Mouse (Mus musculus): ENCODE data around the gene Ddc. TPM values are rescaled to one million over a fixed set of nuclear protein-coding genes. Genes with fewer than 3 reads are reported as not detected.

Gene Ddc
- polyA plus RNA-seq, 1 experiment: 3.4 TPM

DNA sequence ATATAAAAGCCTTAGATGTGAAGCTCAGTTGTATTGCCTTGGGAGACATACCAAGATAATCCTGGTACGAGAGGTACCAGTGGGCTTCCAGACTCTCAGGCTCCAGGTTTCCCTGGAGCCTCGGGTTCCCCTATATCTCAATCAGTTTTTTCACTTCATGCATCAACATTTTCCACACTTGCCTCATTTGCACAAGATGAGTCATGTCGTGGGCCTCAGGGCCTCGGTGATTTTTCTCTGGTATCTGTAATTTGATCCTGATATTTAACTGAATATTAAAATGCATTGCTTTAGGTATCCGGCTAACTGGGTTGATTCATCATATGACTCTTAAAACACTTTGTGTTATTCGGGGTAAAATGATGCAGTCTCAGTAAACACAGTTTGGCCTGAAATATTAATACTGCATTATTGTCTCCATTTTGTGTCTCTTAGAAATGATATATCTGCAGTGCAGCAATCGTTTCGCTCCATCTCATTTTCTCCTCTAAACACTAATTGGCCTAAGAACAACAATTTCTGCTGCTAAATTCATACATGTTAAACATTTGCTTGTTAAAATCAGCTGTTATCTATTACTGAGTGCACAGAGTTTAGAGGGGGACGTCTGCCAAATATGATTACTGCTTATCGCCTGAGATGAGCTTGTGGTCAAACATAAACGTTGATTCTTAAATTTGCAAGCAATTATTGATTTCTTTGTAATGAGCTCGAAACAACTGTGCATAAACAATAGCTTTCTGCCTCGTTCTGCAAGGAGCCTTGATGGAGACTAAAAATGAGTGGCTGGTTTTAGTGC lies 48.2 kb downstream of the Ddc start:
- DNase-seq (ENCODE audit: low spot score): no peak

DNA sequence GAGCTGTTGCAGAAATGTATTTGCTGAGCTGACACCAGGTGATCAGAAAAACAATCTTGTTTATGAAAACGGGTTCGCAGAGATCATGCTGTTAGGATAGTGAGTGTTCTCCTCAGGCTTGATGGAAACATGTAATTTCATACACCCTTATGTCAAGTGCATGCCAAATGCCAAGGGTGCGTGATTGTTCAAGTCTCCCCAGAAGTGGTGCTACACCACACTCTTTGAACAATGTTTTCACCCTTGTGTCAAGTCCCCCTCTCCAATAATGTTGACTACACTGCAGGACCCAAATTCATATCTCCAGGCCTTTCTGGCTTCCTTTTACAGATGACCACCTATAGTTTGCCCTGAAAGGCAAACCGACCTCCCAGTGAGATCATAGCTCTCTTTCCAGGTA lies 49.5 kb downstream of the Ddc start:
- no peak for DNase-seq (ENCODE audit: low spot score)

DNA sequence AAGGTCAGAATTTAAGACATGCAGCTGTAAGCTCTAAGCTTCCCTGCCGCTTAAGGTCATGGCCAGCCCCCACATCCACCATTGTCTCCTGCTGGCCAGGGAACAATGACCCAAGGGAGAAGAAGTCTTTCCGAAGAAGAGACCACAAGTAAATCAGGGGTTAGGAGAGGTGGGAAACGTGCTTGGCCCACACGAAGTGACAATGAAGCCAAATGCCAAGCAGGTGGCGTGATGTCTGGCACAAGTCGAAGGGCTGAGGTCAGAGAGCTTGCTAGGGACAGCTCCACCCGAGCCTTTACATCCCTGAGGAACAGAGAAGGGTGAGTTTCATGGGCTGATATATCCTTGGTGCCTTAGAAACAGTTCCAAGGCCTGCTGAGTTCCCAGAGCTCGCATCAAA lies 52.9 kb downstream of the Ddc start:
- DNase-seq (ENCODE audit: low spot score): no peak

DNA sequence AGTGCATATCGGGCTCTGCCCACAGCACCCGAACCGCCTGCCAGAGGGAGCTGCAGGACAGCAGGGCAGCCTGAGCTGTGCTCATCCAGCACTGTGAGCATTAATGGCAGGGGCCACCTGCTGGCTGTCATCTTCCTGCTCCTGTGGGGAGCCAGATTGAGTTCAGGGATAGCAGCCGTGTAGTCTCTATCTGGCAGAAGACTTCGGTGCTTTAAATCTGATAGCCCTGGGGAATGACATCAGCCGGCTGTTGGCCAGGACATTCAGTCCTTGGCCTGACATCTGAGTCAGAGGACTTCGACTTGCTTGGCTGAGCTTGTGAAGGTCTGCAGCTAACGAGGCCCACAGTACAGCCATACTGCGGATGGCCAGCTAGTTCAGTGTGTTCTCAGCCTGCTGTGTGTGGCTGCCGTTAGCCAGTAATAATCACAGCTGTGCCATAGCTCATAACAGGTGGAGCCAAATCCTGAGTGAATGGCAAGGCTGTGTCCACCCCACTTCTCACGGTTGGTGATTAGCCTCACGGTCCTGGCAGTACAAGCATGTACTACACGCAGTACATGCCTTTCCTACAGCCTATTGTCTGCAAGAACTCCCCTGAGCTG lies 53.5 kb downstream of the Ddc start:
- DNase-seq (ENCODE audit: low spot score): no peak

DNA sequence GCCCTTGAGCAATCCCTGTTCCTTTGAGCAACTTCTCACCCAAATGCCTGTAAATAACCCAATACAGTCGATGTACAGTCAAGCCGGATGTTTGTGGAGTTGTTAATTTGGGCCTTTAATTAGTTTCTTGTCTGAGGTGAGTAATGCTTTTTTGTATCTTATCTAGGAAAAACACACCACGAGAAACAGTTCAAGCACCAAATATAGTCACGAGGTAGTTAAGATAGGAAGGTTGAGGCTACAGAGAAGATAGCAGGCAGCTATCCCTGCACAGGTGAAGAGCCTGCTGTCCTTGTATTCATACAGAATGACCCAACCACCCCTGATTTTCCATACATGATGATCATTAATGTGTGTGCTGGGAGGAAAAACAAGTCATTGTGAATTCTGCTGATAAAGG lies 56.4 kb downstream of the Ddc start:
- no peak for DNase-seq (ENCODE audit: low spot score)

DNA sequence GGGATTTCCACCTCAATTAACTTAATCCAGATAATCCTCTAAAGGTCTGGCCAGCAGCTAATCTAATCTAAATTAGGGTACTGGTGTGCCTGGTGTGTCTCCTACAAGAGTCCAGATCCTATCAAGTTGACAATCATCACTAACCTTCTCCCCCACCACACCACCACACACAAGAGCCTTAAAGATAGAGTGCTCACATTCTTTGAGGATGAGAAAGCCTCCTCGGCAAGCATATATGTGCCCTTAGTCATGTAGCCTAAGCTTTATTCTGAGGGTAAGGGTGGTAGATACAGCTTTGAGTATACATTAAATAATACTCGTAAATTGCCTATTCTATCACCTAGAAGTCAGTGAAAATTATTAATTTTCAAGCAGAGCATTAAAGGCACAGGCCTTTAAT lies 57.2 kb downstream of the Ddc start:
- DNase-seq (ENCODE audit: low spot score): no peak

DNA sequence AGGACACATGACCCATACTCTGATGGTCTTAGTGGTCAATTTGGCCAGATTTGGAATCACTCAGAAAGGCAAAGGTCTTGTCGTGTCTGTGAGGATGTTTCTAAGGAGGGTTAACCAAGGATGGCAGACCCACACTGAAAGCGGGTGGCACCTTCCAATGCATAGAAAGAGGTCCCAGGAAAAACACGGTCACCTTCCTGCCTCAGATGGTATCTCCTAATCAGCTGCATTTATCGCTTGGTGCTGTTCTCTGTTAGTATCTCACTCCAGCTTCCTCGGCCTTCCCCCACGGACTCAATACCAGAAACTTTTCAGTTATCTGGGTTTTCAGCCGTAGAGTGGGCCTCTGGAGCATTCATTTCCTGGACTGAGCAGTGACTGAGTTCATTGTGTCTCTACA lies 58.1 kb downstream of the Ddc start:
- no peak for DNase-seq (ENCODE audit: low spot score)

DNA sequence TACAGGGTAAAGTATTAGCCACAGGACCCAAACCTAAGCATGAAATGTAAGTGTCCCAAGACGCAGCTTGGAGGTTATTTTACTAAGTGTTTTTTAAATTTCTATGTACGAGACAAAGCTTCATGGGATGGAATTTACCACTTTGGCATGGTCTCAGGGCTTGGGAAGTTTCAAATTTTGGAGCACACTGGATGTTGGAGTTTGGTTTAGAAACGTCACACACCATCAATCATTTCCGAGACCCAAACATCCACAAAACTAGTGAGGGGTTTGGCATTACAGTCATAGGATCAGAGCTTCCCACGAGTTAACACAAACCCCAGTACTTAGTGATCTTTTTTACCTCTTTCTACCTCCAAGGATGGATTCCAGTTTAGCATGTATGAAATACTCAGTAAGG lies 60.6 kb downstream of the Ddc start:
- no peak for DNase-seq (ENCODE audit: low spot score)

DNA sequence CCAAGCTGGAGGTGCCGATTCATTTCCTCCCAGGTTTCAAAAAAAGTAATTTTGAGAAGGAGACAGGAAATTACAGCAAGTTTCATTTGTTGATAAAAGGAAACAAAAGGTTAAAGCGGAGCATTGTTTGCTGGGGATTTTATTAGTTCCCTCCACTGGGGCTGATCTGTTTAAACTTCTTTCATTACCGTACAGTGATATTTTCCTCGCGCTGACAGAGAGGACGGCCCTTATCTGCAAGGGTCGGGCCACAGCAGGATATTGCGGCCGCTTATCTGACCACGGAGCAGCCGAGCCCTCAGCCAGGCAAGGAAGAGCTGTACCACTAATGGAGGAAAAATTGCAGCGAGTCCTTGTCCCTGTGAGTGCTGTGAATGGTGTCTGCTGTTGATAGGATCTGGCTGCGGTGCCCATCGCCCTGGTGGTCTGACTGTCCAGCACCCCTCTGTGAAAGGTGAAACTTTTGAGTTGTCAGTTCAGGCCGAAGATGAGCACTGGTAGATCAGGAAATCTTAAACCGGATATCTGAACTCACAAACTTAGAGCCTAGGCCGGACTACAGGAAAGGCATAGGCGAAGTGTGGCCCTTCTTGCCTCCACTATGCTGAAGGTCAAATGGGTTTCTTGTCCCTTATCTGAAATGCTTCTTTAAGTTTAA lies 61.1 kb downstream of the Ddc start:
- no peak for DNase-seq (ENCODE audit: low spot score)

DNA sequence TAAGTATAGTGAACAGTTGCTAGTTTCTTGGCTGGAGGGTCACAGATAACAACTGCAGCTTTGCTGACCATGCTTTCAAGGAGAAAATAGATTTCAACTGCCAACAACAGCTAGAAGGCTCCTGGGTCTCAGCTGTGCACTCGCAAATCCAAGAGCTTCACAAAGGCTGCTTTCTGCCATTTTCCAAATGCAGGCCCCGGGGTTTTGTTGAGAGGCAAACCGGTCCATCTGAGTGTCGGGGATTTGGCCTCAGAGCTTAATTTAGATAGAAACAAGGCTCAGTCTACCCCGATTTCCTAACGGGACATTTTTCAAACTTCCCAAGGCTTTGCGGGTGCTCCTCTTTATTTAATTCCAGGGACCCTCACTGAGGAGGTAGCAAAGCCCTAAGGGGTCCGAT lies 61.7 kb downstream of the Ddc start:
- no peak for DNase-seq (ENCODE audit: low spot score)

DNA sequence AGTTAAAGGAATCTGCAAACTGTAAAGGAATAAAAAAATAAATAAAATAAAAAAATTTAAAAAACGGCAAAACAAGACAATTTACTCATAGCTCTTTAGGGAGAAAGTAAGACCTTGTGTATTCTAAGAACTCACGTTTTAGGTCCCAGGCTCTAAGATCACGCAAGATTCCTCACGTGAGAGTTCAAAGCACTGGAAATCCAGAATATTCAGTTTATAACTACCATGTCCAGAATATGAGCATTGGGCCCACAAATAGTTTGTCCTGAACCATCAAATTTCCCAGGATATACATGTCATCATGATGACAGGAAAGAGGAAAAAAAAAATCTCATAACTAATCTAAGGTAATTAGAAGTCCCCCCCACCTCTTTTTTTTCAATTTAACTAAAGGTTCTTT lies 62.2 kb downstream of the Ddc start:
- no peak for DNase-seq (ENCODE audit: low spot score)

DNA sequence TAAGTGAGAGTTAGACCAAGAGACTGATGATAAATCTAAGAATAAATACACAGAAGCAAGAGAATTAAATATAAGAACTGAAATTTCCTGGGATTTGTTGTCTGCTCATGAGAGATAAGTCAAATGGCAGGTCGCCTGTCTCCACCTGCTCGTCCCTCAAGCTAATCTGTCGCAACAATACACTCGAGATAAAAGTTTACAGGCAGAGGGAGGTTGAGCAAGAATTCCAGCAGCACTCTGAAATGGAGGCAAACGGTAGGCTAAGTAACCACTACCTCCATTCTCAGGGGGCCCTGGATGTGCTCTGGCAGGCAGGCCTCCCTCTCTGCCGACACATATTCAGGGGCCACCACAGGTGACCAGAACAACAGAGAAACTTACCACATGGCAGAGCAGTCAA lies 62.6 kb downstream of the Ddc start:
- DNase-seq (ENCODE audit: low spot score): no peak

DNA sequence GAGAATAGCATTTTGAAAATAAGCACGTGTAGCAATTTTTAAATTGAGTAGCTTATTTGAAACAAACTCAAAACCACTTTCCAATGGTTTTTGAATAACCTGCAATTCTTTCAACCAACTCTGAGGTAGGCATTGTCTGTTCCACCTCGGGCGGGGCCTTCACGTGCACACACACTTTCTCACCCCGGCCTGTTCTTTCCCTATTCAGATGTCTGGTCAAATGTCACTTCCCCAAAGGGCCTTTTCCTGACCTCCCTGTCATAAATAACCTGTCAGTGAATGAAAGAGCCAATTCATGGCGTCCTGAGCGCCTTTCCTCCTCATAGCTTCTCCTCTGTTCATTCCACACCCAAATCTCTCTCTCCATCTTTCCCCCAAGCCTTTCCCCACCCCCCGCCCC lies 64.8 kb downstream of the Ddc start:
- DNase-seq (ENCODE audit: low spot score): no peak

DNA sequence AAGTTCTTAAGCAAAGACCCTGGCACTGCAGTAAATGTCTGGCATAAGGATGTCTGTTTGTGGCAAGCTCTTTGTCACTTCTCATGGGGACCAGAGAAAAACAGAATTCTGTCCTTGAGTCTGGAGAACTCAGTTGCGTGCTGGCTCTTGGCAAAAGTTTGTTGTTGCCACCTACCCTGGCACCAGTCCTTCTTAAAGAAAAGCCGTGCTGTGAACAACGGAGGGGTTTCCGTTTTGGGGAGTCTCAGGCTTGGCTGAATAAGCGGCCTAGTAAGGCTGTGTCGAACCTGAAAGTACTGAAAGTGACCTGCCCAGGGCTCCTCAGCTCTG lies 65.2 kb downstream of the Ddc start:
- no peak for DNase-seq (ENCODE audit: low spot score)

DNA sequence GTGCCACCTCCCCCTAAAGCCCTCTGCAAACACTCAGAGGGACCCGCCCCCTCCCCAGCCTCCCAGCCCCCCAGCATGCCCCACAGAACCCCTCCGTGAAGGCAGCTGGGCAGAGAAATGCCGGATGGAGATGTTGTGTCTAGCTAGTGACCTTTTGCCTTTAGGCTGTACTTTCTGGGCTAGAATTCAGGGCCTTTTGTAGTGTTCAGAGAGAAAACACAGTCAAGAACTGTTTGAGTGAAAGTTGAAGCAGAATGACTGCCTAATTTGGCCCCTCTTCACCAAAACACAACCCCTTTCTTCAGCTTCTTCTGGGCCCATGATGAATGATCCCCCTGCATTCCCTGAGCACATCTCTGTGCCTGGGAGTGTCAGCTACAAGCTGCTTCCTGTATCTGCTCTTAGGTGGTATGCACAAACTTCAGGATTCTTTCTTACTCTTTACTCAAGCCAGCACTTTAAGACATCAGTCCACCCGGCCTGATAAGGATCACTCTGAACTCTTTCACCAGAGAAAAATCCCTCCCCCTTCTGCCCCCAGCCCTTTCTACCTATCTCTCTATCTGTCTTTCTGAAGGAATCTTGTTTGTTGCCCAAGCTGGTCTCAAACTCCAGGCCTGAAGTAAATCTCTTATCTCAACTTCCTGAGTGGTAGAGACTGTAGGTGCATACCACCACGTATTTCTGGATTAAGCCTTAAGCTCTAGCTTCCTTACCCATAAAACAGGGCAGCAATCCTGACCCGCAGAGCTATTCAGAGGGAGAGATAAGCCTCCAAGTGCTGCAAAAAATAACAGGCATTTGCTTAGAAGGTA lies 65.8 kb downstream of the Ddc start:
- DNase-seq (ENCODE audit: low spot score): no peak

DNA sequence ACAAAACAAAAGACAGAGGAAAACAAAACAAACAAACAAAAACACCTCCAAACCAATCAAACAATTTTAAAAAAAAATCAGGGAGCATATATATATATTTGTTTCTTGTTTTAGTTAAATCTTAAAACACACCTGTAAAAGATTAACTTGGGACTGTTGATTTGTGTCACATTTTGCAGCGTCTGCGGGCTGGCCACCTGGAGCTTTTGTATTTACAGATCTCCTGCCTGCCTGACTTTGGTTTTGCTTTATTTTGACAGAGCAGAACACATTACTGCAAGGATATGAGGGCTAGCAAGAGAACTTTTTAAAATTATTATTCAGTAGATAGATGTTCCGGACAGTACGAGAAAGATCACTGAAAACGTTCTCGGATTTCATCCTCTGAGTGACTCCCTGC lies 66.4 kb downstream of the Ddc start:
- no peak for DNase-seq (ENCODE audit: low spot score)

DNA sequence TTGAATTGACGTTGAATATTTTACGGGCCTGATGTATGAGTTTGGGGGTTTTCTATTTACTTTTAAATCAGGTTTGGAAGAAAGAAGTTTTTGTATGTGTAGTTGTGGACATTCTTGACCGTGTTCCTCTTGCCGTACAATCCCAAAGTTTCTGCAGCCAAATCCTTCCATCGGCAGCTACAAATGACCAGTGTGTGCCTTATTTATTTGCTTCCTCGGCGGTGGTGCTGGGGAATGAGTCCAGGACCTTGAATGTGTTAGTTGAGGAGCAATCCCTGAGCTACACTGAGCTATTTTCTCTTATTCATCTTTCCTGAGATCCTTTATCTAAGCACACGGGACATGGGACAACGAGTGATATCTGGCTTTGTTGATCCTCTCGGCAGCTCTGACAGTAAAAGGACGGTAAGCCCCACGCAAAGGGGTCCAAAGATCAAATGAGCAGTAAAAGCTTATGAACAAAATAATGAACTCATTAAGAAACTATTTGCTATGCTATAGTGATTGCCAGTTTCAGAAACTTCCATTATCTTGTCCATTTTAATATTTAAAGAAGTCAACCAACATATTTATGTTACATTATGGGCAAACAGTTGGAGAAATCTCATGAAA lies 67.0 kb downstream of the Ddc start:
- no peak for DNase-seq (ENCODE audit: low spot score)

DNA sequence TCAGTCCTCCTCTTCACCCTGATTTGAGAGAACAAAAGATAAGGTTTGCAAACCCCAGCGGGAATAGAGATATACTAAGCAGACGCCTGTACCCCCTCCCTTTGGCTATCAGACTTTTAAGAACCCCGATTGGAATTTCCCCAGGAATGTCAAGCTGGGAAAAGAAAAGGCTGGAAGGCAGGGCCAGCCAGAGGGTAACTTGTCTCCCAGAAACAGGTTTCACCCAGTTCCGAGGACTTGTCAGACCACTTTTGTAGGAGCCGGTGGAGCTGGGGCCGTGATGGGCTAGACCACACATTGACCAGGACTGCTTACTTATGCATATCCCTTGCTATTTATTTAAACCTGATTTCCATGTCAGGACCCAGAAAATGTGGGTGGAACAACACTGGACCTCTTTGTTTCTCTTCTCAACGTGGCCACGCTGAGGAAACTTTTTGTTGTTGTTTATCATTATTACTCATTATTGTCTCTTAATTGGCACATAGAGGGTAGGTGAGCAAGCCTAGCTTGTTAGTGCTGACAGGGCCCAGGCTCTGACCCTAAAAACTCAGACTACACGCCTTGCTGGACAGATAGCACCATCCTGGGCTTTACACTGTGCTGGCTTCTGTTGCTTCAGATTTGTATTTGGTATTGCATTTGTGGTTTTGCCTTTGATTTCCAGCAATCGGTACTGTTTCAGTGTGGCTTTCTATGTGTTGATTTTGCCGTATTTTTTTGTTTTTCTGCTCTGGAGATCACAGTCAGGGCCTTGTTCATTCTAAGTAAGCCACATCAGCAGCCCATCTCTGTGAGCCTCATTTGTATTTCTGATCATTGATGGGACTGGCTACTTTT lies 68.6 kb downstream of the Ddc start:
- no peak for DNase-seq (ENCODE audit: low spot score)

DNA sequence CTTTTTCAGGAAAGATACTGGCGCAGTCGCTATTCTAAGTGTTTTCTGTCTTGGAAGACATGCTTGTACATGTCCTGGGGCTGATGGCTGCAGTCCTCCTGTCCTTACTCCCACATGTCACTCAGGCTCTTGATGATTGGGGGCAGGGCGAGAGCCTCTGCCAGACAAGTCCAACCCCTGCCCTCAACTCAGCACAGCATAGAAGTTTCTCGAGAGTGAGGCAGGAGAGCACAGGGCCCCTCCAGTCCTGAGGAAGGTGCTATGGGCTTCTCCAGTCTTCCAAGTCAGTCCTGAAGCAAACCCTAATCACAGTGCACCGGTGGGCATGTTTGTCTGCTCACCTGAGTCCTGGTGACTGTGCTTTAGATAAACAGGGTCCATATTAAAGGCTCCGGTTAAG lies 69.2 kb downstream of the Ddc start:
- DNase-seq (ENCODE audit: low spot score): no peak

DNA sequence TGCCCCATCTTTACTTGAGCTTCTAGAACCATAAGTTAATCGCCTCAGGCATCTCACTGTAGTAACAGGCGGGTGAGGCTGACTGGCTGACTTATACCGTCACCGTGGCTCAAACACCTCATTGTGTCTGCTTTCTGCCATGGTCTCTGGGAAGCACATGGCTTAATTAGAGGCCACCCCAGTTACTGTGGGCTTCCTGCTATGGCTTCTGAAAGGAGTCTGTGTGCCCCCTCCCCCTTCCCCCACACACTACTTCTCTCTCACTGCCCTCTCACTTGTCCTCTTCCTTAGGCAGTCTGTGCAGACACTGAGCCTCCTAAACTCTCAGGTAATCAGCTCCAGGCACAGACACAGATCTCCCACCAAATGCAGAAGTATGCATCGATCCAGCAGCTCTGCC lies 69.7 kb downstream of the Ddc start:
- DNase-seq (ENCODE audit: low spot score): no peak

DNA sequence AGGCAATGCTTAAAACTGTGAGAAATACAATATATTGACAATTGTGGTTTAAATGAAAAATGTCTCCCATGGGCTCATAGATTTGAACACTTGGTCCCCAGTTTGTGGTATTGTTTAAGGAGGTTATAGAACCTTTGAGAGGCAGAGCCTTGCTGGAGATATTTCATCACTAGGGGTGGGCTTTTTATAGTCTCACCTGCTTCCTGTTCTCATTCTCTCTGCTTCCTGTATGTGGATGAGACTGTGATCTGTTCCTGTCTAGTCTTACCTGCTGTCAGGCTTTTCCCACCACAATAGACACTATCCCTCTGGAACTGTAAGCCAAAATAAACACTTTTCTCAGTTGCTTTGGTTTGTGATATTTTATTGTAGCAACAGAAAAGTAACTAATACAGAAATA lies 71.5 kb downstream of the Ddc start:
- no peak for DNase-seq (ENCODE audit: low spot score)

All from urinary bladder, adult 2 months (tissue).